Mouse (Mus musculus) thymus, adult 18-20 months (tissue): ENCODE data around the gene Nmb.
A peak's percentile ranks its signal among the peaks of the same experiment; 100 is the strongest.

ENCODE experiments used
- DNase-seq, 2 experiments: peaks; one replicate each; pipeline ENCODE4 v3.0.0; 2022; ENCODE audit warnings: mixed read lengths in 2 of 2

The Nmb gene

GRCm38 (mm10) chr7:80897721-80898120 lies 7.2 kb downstream of the Nmb start:
- DNase-seq = no peak

GRCm38 (mm10) chr7:80897134-80897533 lies 7.7 kb downstream of the Nmb start:
- no peak for DNase-seq

GRCm38 (mm10) chr7:80894815-80895519 lies 9.9 kb downstream of the Nmb start:
- DNase-seq = no peak

GRCm38 (mm10) chr7:80894196-80894595 lies 10.7 kb downstream of the Nmb start:
- no peak for DNase-seq

GRCm38 (mm10) chr7:80893753-80894129 lies 11.1 kb downstream of the Nmb start:
- DNase-seq = no peak

GRCm38 (mm10) chr7:80893086-80893752 lies 11.7 kb downstream of the Nmb start:
- no peak for DNase-seq

- peak; percentile 77 to 87 for DNase-seq
Observed at GRCm38 (mm10) chr7:80889841-80890241, 15.0 kb downstream of the Nmb start.

- DNase-seq = peak in 1 of 2 experiments; percentile 35
Observed at GRCm38 (mm10) chr7:80889021-80889511, 15.8 kb downstream of the Nmb start.

GRCm38 (mm10) chr7:80888595-80888994 lies 16.3 kb downstream of the Nmb start:
- DNase-seq = no peak

- no peak for DNase-seq
Observed at GRCm38 (mm10) chr7:80885666-80886065, 19.2 kb downstream of the Nmb start.

GRCm38 (mm10) chr7:80882830-80883505 lies 21.9 kb downstream of the Nmb start:
- peak; percentile 63 to 81 for DNase-seq

- no peak for DNase-seq
Observed at GRCm38 (mm10) chr7:80875727-80876126, 29.1 kb downstream of the Nmb start.

- no peak for DNase-seq
Observed at GRCm38 (mm10) chr7:80873631-80874030, 31.2 kb downstream of the Nmb start.

- DNase-seq = no peak
Observed at GRCm38 (mm10) chr7:80873038-80873437, 31.8 kb downstream of the Nmb start.

GRCm38 (mm10) chr7:80868686-80869085 lies 36.2 kb downstream of the Nmb start:
- DNase-seq = no peak

GRCm38 (mm10) chr7:80866514-80867147 lies 38.2 kb downstream of the Nmb start:
- no peak for DNase-seq

GRCm38 (mm10) chr7:80865521-80865920 lies 39.4 kb downstream of the Nmb start:
- peak in 1 of 2 experiments; percentile 42 for DNase-seq

GRCm38 (mm10) chr7:80864831-80865230 lies 40.0 kb downstream of the Nmb start:
- peak; percentile 72 to 87 for DNase-seq

GRCm38 (mm10) chr7:80864151-80864550 lies 40.7 kb downstream of the Nmb start:
- DNase-seq = no peak

GRCm38 (mm10) chr7:80863520-80863919 lies 41.4 kb downstream of the Nmb start:
- no peak for DNase-seq

- DNase-seq = no peak
Observed at GRCm38 (mm10) chr7:80862475-80862874, 42.4 kb downstream of the Nmb start.

GRCm38 (mm10) chr7:80860729-80861274 lies 44.1 kb downstream of the Nmb start, which contains the start of gene Zscan2:
Zscan2 (plus strand) TSS chr7:80860920.
- DNase-seq = peak; percentile 87 to 91

- DNase-seq = peak; percentile 58 to 78
Observed at GRCm38 (mm10) chr7:80860227-80860626, 44.6 kb downstream of the Nmb start.
